In genomic region chr7:48960152-48960551, GRCm38 (mm10) we compare ENCODE assay signal across 11 mouse cellular contexts. TPM values are rescaled to one million over a fixed set of nuclear protein-coding genes. Genes with fewer than 3 reads are reported as not detected.
DNase-seq lines count a peak whose midpoint lies in the region; ATAC-seq and TF ChIP-seq lines count a peak whose summit lies in the region.
"Had no signal": no experiment of that assay in that cellular context is flagged by ENCODE, and none has a peak within 500 bp of the region (broad histone marks: within the 10 kb centered on the region; RNA-seq: fewer than 3 reads in every experiment).

No protein-coding gene starts in this region.

- WGBS in embryonic facial prominence, embryonic 11.5 days: 9% methylated on average over 10 of the region's 10 CpGs
- 5% methylated on average over 10 of the region's 10 CpGs for WGBS in hindbrain, embryonic 14.5 days
- whole genome bisulfite sequencing in neural tube, embryonic 14.5 days: 3% methylated on average over 10 of the region's 10 CpGs

- H3K27ac ChIP-seq in left cerebral cortex, adult 2 months: no peak overlapping the region
- H3K27ac ChIP-seq in embryonic facial prominence, embryonic 11.5 days (replicated peaks; ENCODE audit: low read depth, low read length): no peak overlapping the region
- peak overlapping the region; percentile 76 for H3K27ac ChIP-seq in hindbrain, embryonic 14.5 days
- peak overlapping the region; percentile 55 for H3K27ac ChIP-seq in neural tube, embryonic 14.5 days (ENCODE audit: low read depth, low read length)

- no peak for TF ChIP-seq CTCF in left cerebral cortex, adult 2 months (IDR thresholded peaks at IDR 0.05)

- no peak overlapping the region; the same call in 1 of the 2 replicates for H3K9ac ChIP-seq in embryonic facial prominence, embryonic 11.5 days (replicated peaks; ENCODE audit: low read length)
- peak overlapping the region; percentile 72 for H3K9ac ChIP-seq in hindbrain, embryonic 14.5 days
- H3K9ac ChIP-seq in neural tube, embryonic 14.5 days (replicated peaks; ENCODE audit: low read depth, low read length): peak overlapping the region; percentile 59

- H3K4me3 ChIP-seq in left cerebral cortex, adult 2 months: peak overlapping the region; percentile 31; the same call in 1 of the 2 replicates
- H3K4me3 ChIP-seq in embryonic facial prominence, embryonic 11.5 days (ENCODE audit: low read depth, low read length): peak overlapping the region; percentile 8
- peak overlapping the region; percentile 61 for H3K4me3 ChIP-seq in hindbrain, embryonic 14.5 days (replicated peaks; ENCODE audit: low read length)
- peak overlapping the region; percentile 52 for H3K4me3 ChIP-seq in neural tube, embryonic 14.5 days (ENCODE audit: low read depth, low read length)

- H3K27me3 ChIP-seq in embryonic facial prominence, embryonic 11.5 days (ENCODE audit: control insufficient read depth, insufficient read depth, low read length): peaks cover 36% of the 10 kb centered on the region
- no peaks in the 10 kb centered on the region for H3K27me3 ChIP-seq in hindbrain, embryonic 14.5 days (ENCODE audit: control insufficient read depth, insufficient read depth, low read length)
- no peaks in the 10 kb centered on the region for H3K27me3 ChIP-seq in neural tube, embryonic 14.5 days (ENCODE audit: control insufficient read depth, insufficient read depth, low read length)

- no peaks in the 10 kb centered on the region for H3K36me3 ChIP-seq in embryonic facial prominence, embryonic 11.5 days (replicated peaks; ENCODE audit: control insufficient read depth, insufficient read depth, low read depth, low read length)
- no peaks in the 10 kb centered on the region for H3K36me3 ChIP-seq in hindbrain, embryonic 14.5 days (replicated peaks; ENCODE audit: control insufficient read depth, insufficient read depth)
- no peaks in the 10 kb centered on the region for H3K36me3 ChIP-seq in neural tube, embryonic 14.5 days (ENCODE audit: control insufficient read depth, insufficient read depth, low read length)

- intact Hi-C loops in left cerebral cortex, adult 2 months (cut with DNase I): no loop called here

- DNase-seq in left cerebral cortex, adult 2 months (ENCODE audit: extremely low spot score in 1 of 2, low spot score in 2 of 2): peak in 1 of 2 experiments; percentile 19
- DNase-seq in left cerebral cortex, adult 11 months (ENCODE audit: low spot score): no peak
- no peak for DNase-seq in embryonic facial prominence, embryonic 11.5 days (ENCODE audit: low spot score)
- no peak for DNase-seq in hindbrain, embryonic 14.5 days (ENCODE audit: low spot score)
- DNase-seq in urinary bladder, adult 2 months (ENCODE audit: low spot score): no peak
- DNase-seq in liver: no peak
- DNase-seq in layer of hippocampus, adult 18-20 months (ENCODE audit: low spot score in 2 of 2): no peak
- DNase-seq: heart, postnatal 36 days; layer of hippocampus, adult 9-11 months; thymus, adult 2 months had no signal

- no peaks in the 10 kb centered on the region for H3K9me3 ChIP-seq in embryonic facial prominence, embryonic 11.5 days (replicated peaks; ENCODE audit: control insufficient read depth, low read length)
- no peaks in the 10 kb centered on the region for H3K9me3 ChIP-seq in hindbrain, embryonic 14.5 days (ENCODE audit: control insufficient read depth, low read length)
- no peaks in the 10 kb centered on the region for H3K9me3 ChIP-seq in neural tube, embryonic 14.5 days (ENCODE audit: control insufficient read depth, low read length)

- H3K4me1 ChIP-seq in embryonic facial prominence, embryonic 11.5 days (ENCODE audit: control insufficient read depth, insufficient read depth, low read length): peaks cover 2% of the 10 kb centered on the region
- peaks cover 60% of the 10 kb centered on the region for H3K4me1 ChIP-seq in hindbrain, embryonic 14.5 days (replicated peaks; ENCODE audit: control insufficient read depth, insufficient read depth, low read length)
- H3K4me1 ChIP-seq in neural tube, embryonic 14.5 days (ENCODE audit: control insufficient read depth, insufficient read depth, low read length): peaks cover 43% of the 10 kb centered on the region

- no peak for ATAC-seq in embryonic facial prominence, embryonic 11.5 days (replicated peaks; ENCODE audit: insufficient number of reproducible peaks, low FRiP score, low TSS enrichment, low read depth)
- peak; percentile 14; the same call in 1 of the 2 replicates for ATAC-seq in hindbrain, embryonic 14.5 days (ENCODE audit: low FRiP score)
- peak; percentile 35 for ATAC-seq in neural tube, embryonic 14.5 days (ENCODE audit: low read depth)

- peak overlapping the region; percentile 26; the same call in 1 of the 2 replicates for H3K4me2 ChIP-seq in embryonic facial prominence, embryonic 11.5 days (ENCODE audit: low read depth, low read length)
- H3K4me2 ChIP-seq in hindbrain, embryonic 14.5 days (replicated peaks): peak overlapping the region; percentile 86
- H3K4me2 ChIP-seq in neural tube, embryonic 14.5 days (ENCODE audit: low read depth, low read length): peak overlapping the region; percentile 71

RNA-seq across cellular contexts. Expression of gene Nav2, which starts 51.6 kb away (rescaled TPM):
- total RNA-seq in left cerebral cortex, adult 2 months (2021): 100 to 1,000 TPM; 102 to 119 TPM
- polyA plus RNA-seq in embryonic facial prominence, embryonic 11.5 days (2014; fragmentation: Nextera tagmentation; extraction: Ambion mirVana): 7.3 and 8.0 TPM in 2 replicates
- 19.5 and 28.2 TPM in 2 replicates for polyA plus RNA-seq in hindbrain, embryonic 14.5 days (2014; fragmentation: Nextera tagmentation; extraction: Ambion mirVana)
- polyA plus RNA-seq in neural tube, embryonic 14.5 days (2014; fragmentation: Nextera tagmentation; extraction: Ambion mirVana): 24.7 and 36.5 TPM in 2 replicates
- polyA plus RNA-seq in urinary bladder, adult 2 months (2012; rRNA removed): 4.6 and 13.9 TPM in 2 replicates
- total RNA-seq in layer of hippocampus, adult 18-20 months (2021): 10 to 100 TPM; 66.2 to 73.7 TPM

Comparison
In these comparisons a context has a peak if more than half of its experiments do, and no peak if none do; other contexts are left out.
1. H3K27ac ChIP-seq: peak in hindbrain, embryonic 14.5 days (single experiment) and neural tube, embryonic 14.5 days (single experiment); none in left cerebral cortex, adult 2 months (single experiment) and embryonic facial prominence, embryonic 11.5 days (single experiment).
2. H3K4me3 ChIP-seq: peak in every context shown above with its lines; median percentile 61 in hindbrain, embryonic 14.5 days; 52 in neural tube, embryonic 14.5 days; 31 in left cerebral cortex, adult 2 months; 8 in embryonic facial prominence, embryonic 11.5 days.
3. H3K4me2 ChIP-seq: peak in every context shown above with its lines; median percentile 86 in hindbrain, embryonic 14.5 days; 71 in neural tube, embryonic 14.5 days; 26 in embryonic facial prominence, embryonic 11.5 days.